Mouse (Mus musculus) forebrain, embryonic 11.5 days (tissue): ENCODE measurements around the gene Psg23. TPM values are rescaled to one million over a fixed set of nuclear protein-coding genes. Genes with fewer than 3 reads are reported as not detected.
"Not testable (repeated sequence)": the region's sequence is repeated elsewhere in the genome, so short reads cannot be mapped to it uniquely, and the experiment has no call there.

ENCODE experiments used
- ATAC-seq: fragments of 200-750 bp; cut with Nextera tagmentation; replicated peaks from 2 replicates; pipeline ENCODE4 v1.8.0; 2017; ENCODE audit warnings: moderate TSS enrichment; ENCODE audit not compliant: low FRiP score
- DNase-seq: peaks from one replicate; pipeline ENCODE4 v3.0.0-alpha.2; 2017; ENCODE audit warnings: low spot score
- H3K27ac ChIP-seq: fragments of 300-500 bp; sonication (generic); 2 replicates; pipeline ENCODE4 v1.5.1; 2014; ENCODE audit warnings: low read depth, low read length
- H3K27me3 ChIP-seq: fragments of 300-500 bp; sonication (generic); 2 replicates; pipeline ENCODE4 v1.6.1; 2014; ENCODE audit warnings: mild to moderate bottlenecking, low read length, mixed read lengths; ENCODE audit not compliant: control insufficient read depth, insufficient read depth
- H3K36me3 ChIP-seq: fragments of 300-500 bp; sonication (generic); 2 replicates; pipeline ENCODE4 v1.6.1; 2014; ENCODE audit warnings: mild to moderate bottlenecking, low read length, moderate library complexity, mixed read lengths; ENCODE audit not compliant: control insufficient read depth, insufficient read depth
- H3K4me1 ChIP-seq: fragments of 300-500 bp; sonication (generic); replicated peaks from 2 replicates; pipeline ENCODE4 v1.6.1; 2014; ENCODE audit warnings: low read length, mixed read lengths; ENCODE audit not compliant: control insufficient read depth, insufficient read depth
- H3K4me2 ChIP-seq: fragments of 300-500 bp; sonication (generic); 2 replicates; pipeline ENCODE4 v1.6.1; 2014; ENCODE audit warnings: low read depth, mild to moderate bottlenecking, low read length, moderate library complexity, mixed read lengths; ENCODE audit not compliant: severe bottlenecking
- H3K4me3 ChIP-seq: fragments of 300-500 bp; sonication (generic); 2 replicates; pipeline ENCODE4 v1.5.1; 2014; ENCODE audit warnings: low read depth, low read length
- H3K9ac ChIP-seq: fragments of 300-500 bp; sonication (generic); 2 replicates; pipeline ENCODE4 v1.6.1; 2014; ENCODE audit warnings: low read length
- H3K9me3 ChIP-seq: fragments of 300-500 bp; sonication (generic); 2 replicates; pipeline ENCODE4 v1.6.1; 2016; ENCODE audit warnings: low read length, mixed read lengths; ENCODE audit not compliant: control insufficient read depth
- WGBS: fragments of 180-500 bp; shearing (Covaris S2); extraction: QIAGEN DNeasy Blood & Tissue Kit; methylation state at CpG from one replicate; pipeline ENCODE4 v1.1.7; 2014; 5-methylcytosine and 5-hydroxymethylcytosine counted together
- polyA plus RNA-seq: library from polyadenylated mRNA; unstranded; fragments of >200 nt; fragmentation: Nextera tagmentation; extraction: Ambion mirVana; gene quantifications from 2 replicates; pipeline ENCODE4 v1.2.1, GENCODE M21; 2014

Psg23 gene
- not detected in 2 replicates for polyA plus RNA-seq

DNA sequence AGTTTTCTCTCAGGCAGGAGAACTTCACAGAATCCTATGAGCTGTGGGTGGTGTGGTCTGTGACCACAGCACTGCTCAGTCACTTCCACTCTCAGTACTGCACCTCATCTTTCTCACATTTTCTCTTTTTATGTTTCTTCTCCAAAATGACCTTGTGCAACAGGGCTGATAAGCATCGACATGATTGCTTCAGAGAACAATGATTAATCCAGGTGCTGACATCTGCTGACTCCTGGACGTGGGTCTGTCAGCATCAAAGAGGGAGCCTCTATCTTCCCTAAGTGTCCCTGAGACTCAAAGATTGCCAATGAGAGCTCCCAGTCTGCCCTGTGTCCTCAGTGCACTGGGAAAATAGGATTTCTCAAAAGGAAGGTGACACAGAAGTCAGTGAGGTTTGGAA is at the start of gene Psg23:
Gene Psg23, minus strand, starts transcription at position 101 of the 400 bp plus-strand sequence.
- not testable (repeated sequence) for H3K4me1 ChIP-seq, H3K36me3 ChIP-seq, H3K27me3 ChIP-seq, H3K4me2 ChIP-seq, H3K9ac ChIP-seq, ATAC-seq, DNase-seq, H3K9me3 ChIP-seq, H3K27ac ChIP-seq, H3K4me3 ChIP-seq
- WGBS: 54% methylated on average over 1 of the region's 2 CpGs

DNA sequence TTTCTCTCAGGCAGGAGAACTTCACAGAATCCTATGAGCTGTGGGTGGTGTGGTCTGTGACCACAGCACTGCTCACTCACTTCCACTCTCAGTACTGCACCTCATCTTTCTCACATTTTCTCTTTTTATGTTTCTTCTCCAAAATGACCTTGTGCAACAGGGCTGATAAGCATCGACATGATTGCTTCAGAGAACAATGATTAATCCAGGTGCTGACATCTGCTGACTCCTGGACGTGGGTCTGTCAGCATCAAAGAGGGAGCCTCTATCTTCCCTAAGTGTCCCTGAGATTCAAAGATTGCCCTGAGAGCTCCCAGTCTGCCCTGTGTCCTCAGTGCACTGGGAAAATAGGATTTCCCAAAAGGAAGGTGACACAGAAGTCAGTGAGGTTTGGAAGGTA is 40.3 kb upstream of the Psg23 start, which contains the start of gene Psg21:
Gene Psg21, minus strand, starts transcription at position 101 of the 400 bp plus-strand sequence.
- H3K4me2 ChIP-seq, H3K4me3 ChIP-seq, H3K9me3 ChIP-seq, H3K36me3 ChIP-seq, H3K27me3 ChIP-seq, H3K9ac ChIP-seq, H3K4me1 ChIP-seq, H3K27ac ChIP-seq, ATAC-seq, DNase-seq: not testable (repeated sequence)
- 45% methylated on average over 1 of the region's 2 CpGs for WGBS

DNA sequence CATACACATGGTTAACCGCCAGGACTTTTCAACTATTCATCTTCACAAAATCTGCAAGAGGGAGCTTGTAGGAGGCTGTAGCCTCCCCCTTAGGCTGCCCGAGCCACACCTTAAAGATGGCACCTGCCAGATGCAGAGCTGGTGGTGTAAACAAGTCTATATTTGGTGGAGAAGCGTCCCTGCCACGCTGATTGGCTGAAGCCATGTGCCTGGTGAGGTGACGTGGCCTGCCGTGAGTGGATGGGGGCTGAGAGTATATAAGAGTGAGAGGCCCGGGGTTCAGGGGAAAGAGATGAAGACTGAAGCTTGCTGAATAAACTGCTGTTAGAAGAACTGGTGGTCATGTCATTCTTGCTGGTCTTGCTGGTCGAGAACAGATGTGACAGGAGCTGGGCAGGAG is 10.6 kb upstream of the Psg23 start:
- H3K4me3 ChIP-seq, ATAC-seq, H3K9ac ChIP-seq, H3K9me3 ChIP-seq, DNase-seq, H3K27me3 ChIP-seq, H3K4me2 ChIP-seq, H3K27ac ChIP-seq, H3K36me3 ChIP-seq, H3K4me1 ChIP-seq: not testable (repeated sequence)
- WGBS: 85% methylated on average over 8 of the region's 8 CpGs

DNA sequence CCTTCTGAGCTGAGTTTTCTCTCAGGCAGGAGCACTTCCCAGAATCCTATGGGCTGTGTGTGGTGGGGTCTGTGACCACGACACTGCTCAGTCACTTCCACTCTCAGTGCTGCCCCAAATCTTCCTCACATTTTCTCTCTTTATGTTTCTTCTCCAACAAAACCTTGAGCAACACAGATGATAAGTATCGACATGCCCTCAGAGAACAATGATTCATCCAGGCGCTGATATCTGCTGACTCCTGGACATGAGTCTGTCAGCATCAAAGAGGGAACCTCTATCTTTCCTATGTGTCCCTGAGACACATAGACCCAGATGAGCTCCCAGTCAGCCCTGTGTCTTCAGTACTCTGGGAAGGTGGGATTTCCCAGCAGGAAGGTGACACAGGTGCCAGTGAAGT is 49.1 kb downstream of the Psg23 start, which contains the start of gene Psg27:
Gene Psg27, minus strand, starts transcription at position 101 of the 400 bp plus-strand sequence.
- no peak within 1 kb of the TSS for H3K9ac ChIP-seq
- no peak within 1 kb of the TSS for H3K27ac ChIP-seq
- no peak for DNase-seq
- ATAC-seq: no peak
- no peaks in the 10 kb centered on the region for H3K4me1 ChIP-seq
- H3K4me3 ChIP-seq: no peak within 1 kb of the TSS
- no peaks in the 10 kb centered on the region for H3K27me3 ChIP-seq
- H3K36me3 ChIP-seq: no peaks in the 10 kb centered on the region
- H3K4me2 ChIP-seq: no peak within 1 kb of the TSS
- 85% methylated on average over 3 of the region's 3 CpGs for WGBS
- H3K9me3 ChIP-seq: no peaks in the 10 kb centered on the region

DNA sequence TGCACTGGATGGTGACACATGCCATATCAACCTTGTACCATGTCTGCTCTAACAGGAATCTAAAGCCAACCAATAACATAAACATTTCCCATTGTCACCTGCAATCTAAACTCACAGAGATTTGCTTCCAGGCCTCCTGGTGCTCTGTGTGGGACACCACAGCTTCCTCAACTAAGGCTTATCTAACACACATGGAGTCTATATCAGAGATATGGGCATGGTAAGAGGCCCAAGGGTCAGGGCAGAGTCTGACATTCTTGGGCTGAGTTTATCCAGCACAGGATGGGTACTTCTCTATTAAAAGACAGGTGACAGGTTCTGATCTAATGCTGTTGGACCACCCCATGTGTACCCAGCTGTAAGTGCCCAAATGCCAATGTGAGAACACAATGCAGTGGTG is 56.5 kb downstream of the Psg23 start:
- no peaks in the 10 kb centered on the region for H3K4me1 ChIP-seq
- H3K4me3 ChIP-seq: no peak overlapping the region
- H3K27me3 ChIP-seq: no peaks in the 10 kb centered on the region
- H3K9me3 ChIP-seq: no peaks in the 10 kb centered on the region
- H3K27ac ChIP-seq: no peak overlapping the region
- H3K9ac ChIP-seq: no peak overlapping the region
- ATAC-seq (no peak), DNase-seq (no peak)
- H3K4me2 ChIP-seq: no peak overlapping the region
- no peaks in the 10 kb centered on the region for H3K36me3 ChIP-seq

Other genes starting within 250 kb of the Psg23 start
- gene Psg28, start 184.5 kb downstream of the Psg23 start, polyA plus RNA-seq: not detected in 2 replicates
- not detected in 2 replicates for gene Psg26, start 132.3 kb downstream of the Psg23 start, polyA plus RNA-seq
- gene Psg25, start 84.2 kb downstream of the Psg23 start, polyA plus RNA-seq: not detected in 2 replicates
- gene Psg27, start 49.2 kb downstream of the Psg23 start, polyA plus RNA-seq: not detected in 2 replicates
- not detected in 2 replicates for gene Psg21, start 40.2 kb upstream of the Psg23 start, polyA plus RNA-seq
- not detected in 2 replicates for gene Psg20, start 69.7 kb upstream of the Psg23 start, polyA plus RNA-seq
- not detected in 2 replicates for gene Psg22, start 101.6 kb upstream of the Psg23 start, polyA plus RNA-seq
- gene Psg19, start 182.0 kb upstream of the Psg23 start, polyA plus RNA-seq: not detected in 2 replicates
- not detected in 2 replicates for gene Psg17, start 205.1 kb upstream of the Psg23 start, polyA plus RNA-seq
- 0.09 TPM in 1 of 2 replicates, not detected in the other for gene Mill2, start 223.5 kb upstream of the Psg23 start, polyA plus RNA-seq